Mouse (Mus musculus) erythroblast, embryonic 14.5 days (primary cell): ENCODE results near the gene Npm1. TPM values are rescaled to one million over a fixed set of nuclear protein-coding genes. Genes with fewer than 3 reads are reported as not detected.

ENCODE experiments used
- H3K27me3 ChIP-seq: 2 replicates; pipeline ENCODE4 v1.6.1; 2012; ENCODE audit warnings: inconsistent platforms; ENCODE audit not compliant: control insufficient read depth
- H3K36me3 ChIP-seq: 2 replicates; pipeline ENCODE4 v1.6.1; 2012; ENCODE audit warnings: mild to moderate bottlenecking, inconsistent platforms; ENCODE audit not compliant: control insufficient read depth
- H3K4me1 ChIP-seq: 2 replicates; pipeline ENCODE4 v1.6.1; 2012; ENCODE audit warnings: inconsistent platforms; ENCODE audit not compliant: control insufficient read depth
- H3K4me3 ChIP-seq: replicated peaks from 2 replicates; pipeline ENCODE3; 2012; ENCODE audit warnings: moderate library complexity, mild to moderate bottlenecking, inconsistent platforms
- H3K9me3 ChIP-seq: 2 replicates; pipeline ENCODE4 v1.6.1; 2012; ENCODE audit warnings: low read length, inconsistent platforms, mixed read lengths; ENCODE audit not compliant: control insufficient read depth
- GATA1 ChIP-seq: IDR thresholded peaks from 2 replicates; pipeline ENCODE4 v1.6.1; 2012; ENCODE audit warnings: low read length, inconsistent platforms, mixed read lengths
- TAL1 ChIP-seq: IDR thresholded peaks from 3 replicates; pipeline ENCODE4 v1.6.1; 2012; ENCODE audit warnings: low read length, inconsistent platforms, mixed read lengths
- polyA plus RNA-seq: library from polyadenylated mRNA; stranded (reverse); fragments of >175 nt; gene quantifications from 2 replicates; pipeline ENCODE4 v1.2.3, GENCODE M21; 2012

Gene Npm1
- polyA plus RNA-seq: 4.4 and 5.8 TPM in 2 replicates

DNA sequence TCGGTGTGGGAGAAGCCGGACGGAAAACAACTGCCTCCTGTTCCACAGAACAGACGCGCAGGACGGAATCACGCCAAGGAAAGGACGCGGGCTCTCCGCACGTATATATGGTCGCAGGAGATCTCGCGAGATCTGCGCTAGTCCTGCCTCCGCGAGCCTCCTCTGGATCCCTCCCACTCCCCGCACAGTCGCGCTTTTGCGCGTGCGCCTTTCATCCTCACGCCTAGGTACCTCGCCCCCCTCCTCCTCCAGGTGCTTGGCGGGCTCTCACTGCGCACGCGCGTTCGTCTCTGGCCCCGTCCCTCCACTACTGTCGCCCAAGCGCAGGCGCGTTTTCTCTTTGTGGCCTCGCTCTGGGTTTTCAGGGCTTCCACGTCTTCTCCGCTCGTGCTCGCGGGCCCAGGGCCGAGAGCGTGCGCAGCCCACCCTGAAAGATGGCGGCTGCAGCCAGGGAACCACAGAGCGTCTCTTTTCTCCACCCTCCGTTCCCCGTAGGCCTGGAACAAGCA, at the start of gene Npm1:
TSS of gene Npm1 (minus strand) at position 209 of the 509 bp plus-strand sequence.
- TF ChIP-seq TAL1: no peak
- TF ChIP-seq GATA1: no peak
- peaks cover 26% of the 10 kb centered on the region for H3K4me1 ChIP-seq
- H3K36me3 ChIP-seq: peaks cover 36% of the 10 kb centered on the region
- no peaks in the 10 kb centered on the region for H3K9me3 ChIP-seq
- peaks cover 10% of the 10 kb centered on the region for H3K27me3 ChIP-seq
- peak within 1 kb of the TSS; percentile 95 for H3K4me3 ChIP-seq

- H3K36me3 ChIP-seq: no peaks in the 10 kb centered on the region
- peaks cover 56% of the 10 kb centered on the region for H3K27me3 ChIP-seq
- TF ChIP-seq GATA1: no peak
- no peak for TF ChIP-seq TAL1
- H3K4me3 ChIP-seq: no peak overlapping the region
- H3K9me3 ChIP-seq: peaks cover 7% of the 10 kb centered on the region; the same call in 1 of the 2 replicates
- H3K4me1 ChIP-seq: no peaks in the 10 kb centered on the region
Measured at GRCm38 (mm10) chr11:33207411-33207810, 44.4 kb upstream of the Npm1 start.

- Histone ChIP-seq H3K9me3 (peaks cover 10% of the 10 kb centered on the region; the same call in 1 of the 2 replicates), H3K4me1 (no peaks in the 10 kb centered on the region), H3K4me3 (no peak overlapping the region), H3K36me3 (no peaks in the 10 kb centered on the region), H3K27me3 (peaks cover 80% of the 10 kb centered on the region)
- TF ChIP-seq TAL1 (no peak), GATA1 (no peak)
Measured at GRCm38 (mm10) chr11:33204966-33205365, 42.0 kb upstream of the Npm1 start.

- no peak overlapping the region for H3K4me3 ChIP-seq
- H3K9me3 ChIP-seq: peaks cover 10% of the 10 kb centered on the region; the same call in 1 of the 2 replicates
- no peaks in the 10 kb centered on the region for H3K4me1 ChIP-seq
- peaks cover 87% of the 10 kb centered on the region for H3K27me3 ChIP-seq
- no peak for TF ChIP-seq TAL1
- TF ChIP-seq GATA1: no peak
- no peaks in the 10 kb centered on the region for H3K36me3 ChIP-seq
Measured at GRCm38 (mm10) chr11:33204329-33204705, 41.3 kb upstream of the Npm1 start.

DNA sequence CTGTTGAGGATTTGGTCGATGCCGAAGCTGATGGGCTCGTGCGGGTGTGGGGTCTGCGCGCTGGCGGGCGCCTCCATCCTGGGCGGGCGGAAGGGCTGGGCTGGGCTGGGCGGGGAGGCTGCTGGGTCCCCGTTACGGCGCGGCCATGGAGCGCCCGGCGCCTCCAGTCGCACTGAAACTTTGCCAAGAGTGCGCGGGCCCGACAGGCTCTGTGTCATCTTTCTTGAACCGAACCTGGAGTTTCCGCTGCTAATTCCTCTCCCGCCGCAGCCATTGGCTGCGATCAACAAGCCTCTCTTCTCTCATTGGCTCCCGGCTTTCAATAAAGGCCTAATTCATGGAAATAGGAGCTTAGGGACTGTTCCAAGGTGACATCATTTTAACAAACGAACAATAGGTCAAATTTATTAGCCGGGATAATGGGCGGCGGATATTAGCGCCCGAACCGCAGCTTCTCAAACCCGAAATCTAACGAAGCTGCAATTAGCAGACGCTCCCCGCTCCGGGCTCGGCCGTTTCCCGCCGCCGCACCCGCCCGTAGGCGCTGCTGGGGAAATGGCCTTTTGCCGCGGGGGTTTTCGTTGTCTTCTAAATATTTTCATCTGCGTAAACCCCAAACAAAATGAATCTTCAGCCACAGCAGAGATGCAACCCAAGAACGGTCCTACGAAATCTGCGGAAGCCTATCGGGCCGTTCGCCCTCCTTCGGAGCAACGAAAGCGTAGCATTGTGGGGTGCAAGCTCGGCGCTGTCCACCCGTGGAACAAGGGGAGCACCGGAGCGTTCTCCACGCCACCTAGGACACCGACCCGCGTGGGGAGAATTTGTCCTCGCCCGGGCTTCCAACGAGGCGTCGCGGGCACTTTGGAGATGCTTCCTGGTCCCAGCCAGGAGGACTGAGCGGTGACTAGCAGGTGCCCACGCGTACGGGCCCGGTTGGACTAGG, 40.6 kb upstream of the Npm1 start, which contains the start of gene Tlx3:
TSS of gene Tlx3 (minus strand) at position 207 of the 946 bp plus-strand sequence.
- H3K36me3 ChIP-seq: no peaks in the 10 kb centered on the region
- TF ChIP-seq TAL1 (no peak), GATA1 (no peak)
- no peak within 1 kb of the TSS for H3K4me3 ChIP-seq
- peaks cover 94% of the 10 kb centered on the region for H3K27me3 ChIP-seq
- peaks cover 10% of the 10 kb centered on the region; the same call in 1 of the 2 replicates for H3K9me3 ChIP-seq
- no peaks in the 10 kb centered on the region for H3K4me1 ChIP-seq

GRCm38 (mm10) chr11:33202972-33203371, 40.0 kb upstream of the Npm1 start:
- Histone ChIP-seq H3K27me3 (peaks cover 96% of the 10 kb centered on the region), H3K9me3 (peaks cover 15% of the 10 kb centered on the region; the same call in 1 of the 2 replicates), H3K4me3 (no peak overlapping the region), H3K4me1 (no peaks in the 10 kb centered on the region), H3K36me3 (no peaks in the 10 kb centered on the region)
- TF ChIP-seq TAL1 (no peak), GATA1 (no peak)

GRCm38 (mm10) chr11:33202296-33202695, 39.3 kb upstream of the Npm1 start:
- Histone ChIP-seq H3K4me1 (no peaks in the 10 kb centered on the region), H3K27me3 (peaks cover 99% of the 10 kb centered on the region), H3K36me3 (no peaks in the 10 kb centered on the region), H3K9me3 (peaks cover 21% of the 10 kb centered on the region), H3K4me3 (no peak overlapping the region)
- TF ChIP-seq TAL1 (no peak), GATA1 (no peak)

GRCm38 (mm10) chr11:33201626-33202010, 38.6 kb upstream of the Npm1 start:
- peaks cover 100% of the 10 kb centered on the region for H3K27me3 ChIP-seq
- H3K36me3 ChIP-seq: no peaks in the 10 kb centered on the region
- peaks cover 26% of the 10 kb centered on the region for H3K9me3 ChIP-seq
- no peak for TF ChIP-seq TAL1
- no peak for TF ChIP-seq GATA1
- no peak overlapping the region for H3K4me3 ChIP-seq
- H3K4me1 ChIP-seq: no peaks in the 10 kb centered on the region
